Mouse (Mus musculus) bone marrow macrophage, adult 2 months (primary cell): ENCODE results near the gene Serinc2. TPM values are rescaled to one million over a fixed set of nuclear protein-coding genes. Genes with fewer than 3 reads are reported as not detected.

Source experiments
- H3K27ac ChIP-seq: 2 replicates; pipeline ENCODE4 v1.5.1; 2012; ENCODE audit warnings: low read depth, low read length; ENCODE audit not compliant: insufficient read depth
- H3K4me1 ChIP-seq: 2 replicates; pipeline ENCODE4 v1.6.1; 2012; ENCODE audit warnings: low read length; ENCODE audit not compliant: control insufficient read depth, insufficient read depth
- H3K4me3 ChIP-seq: 2 replicates; pipeline ENCODE4 v1.5.1; 2012; ENCODE audit warnings: mild to moderate bottlenecking, low read length, moderate library complexity; ENCODE audit not compliant: insufficient read depth
- CTCF ChIP-seq: IDR thresholded peaks from 2 replicates; pipeline ENCODE4 v1.5.1; 2012; ENCODE audit warnings: low read depth, mild to moderate bottlenecking, low read length, moderate library complexity
- POLR2A ChIP-seq: IDR thresholded peaks from 2 replicates; pipeline ENCODE4 v1.6.1; 2012; ENCODE audit warnings: mild to moderate bottlenecking, low read depth, low read length, borderline replicate concordance
- polyA plus RNA-seq: library from polyadenylated mRNA; stranded (reverse); fragments of >200 nt; gene quantifications from 2 replicates; pipeline ENCODE4 v1.2.4, GENCODE M21; 2012; ENCODE audit not compliant: missing spikeins, insufficient read depth, insufficient read length

The Serinc2 gene
- polyA plus RNA-seq, 1 experiment, result 1.3 TPM

GRCm38 (mm10) chr4:130268736-130269135, 10.3 kb downstream of the Serinc2 start:
- peaks cover 17% of the 10 kb centered on the region for H3K4me1 ChIP-seq
- no peak overlapping the region for H3K4me3 ChIP-seq
- TF ChIP-seq CTCF (no peak), POLR2A (no peak)
- H3K27ac ChIP-seq, result no peak overlapping the region

- H3K4me3 ChIP-seq, result no peak overlapping the region
- TF ChIP-seq CTCF, result no peak
- TF ChIP-seq POLR2A, result no peak
- peaks cover 16% of the 10 kb centered on the region for H3K4me1 ChIP-seq
- H3K27ac ChIP-seq, result no peak overlapping the region
Measured at GRCm38 (mm10) chr4:130267069-130267468, 11.9 kb downstream of the Serinc2 start.

DNA sequence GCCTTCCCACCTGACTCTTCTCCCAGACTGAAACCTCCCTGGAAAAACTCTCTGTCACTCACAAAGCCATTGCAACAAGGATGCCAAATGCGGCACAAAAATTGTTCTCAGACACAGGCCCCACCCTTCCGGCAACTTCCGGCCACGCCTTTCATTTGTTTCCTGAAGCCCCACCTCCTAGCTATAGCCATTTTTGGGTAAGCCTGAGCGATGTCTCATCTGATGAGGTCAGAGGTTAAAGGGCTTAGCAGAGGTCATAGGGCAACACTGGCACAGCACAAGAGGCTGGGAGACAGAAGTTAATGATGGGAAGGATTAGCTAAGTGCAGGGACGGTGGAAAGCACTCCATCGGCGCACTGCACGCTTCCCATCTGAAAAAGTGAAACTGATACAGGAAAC, 12.4 kb downstream of the Serinc2 start:
- H3K4me1 ChIP-seq, result peaks cover 16% of the 10 kb centered on the region
- TF ChIP-seq POLR2A (no peak), CTCF (no peak)
- H3K27ac ChIP-seq, result no peak overlapping the region
- no peak overlapping the region for H3K4me3 ChIP-seq

DNA sequence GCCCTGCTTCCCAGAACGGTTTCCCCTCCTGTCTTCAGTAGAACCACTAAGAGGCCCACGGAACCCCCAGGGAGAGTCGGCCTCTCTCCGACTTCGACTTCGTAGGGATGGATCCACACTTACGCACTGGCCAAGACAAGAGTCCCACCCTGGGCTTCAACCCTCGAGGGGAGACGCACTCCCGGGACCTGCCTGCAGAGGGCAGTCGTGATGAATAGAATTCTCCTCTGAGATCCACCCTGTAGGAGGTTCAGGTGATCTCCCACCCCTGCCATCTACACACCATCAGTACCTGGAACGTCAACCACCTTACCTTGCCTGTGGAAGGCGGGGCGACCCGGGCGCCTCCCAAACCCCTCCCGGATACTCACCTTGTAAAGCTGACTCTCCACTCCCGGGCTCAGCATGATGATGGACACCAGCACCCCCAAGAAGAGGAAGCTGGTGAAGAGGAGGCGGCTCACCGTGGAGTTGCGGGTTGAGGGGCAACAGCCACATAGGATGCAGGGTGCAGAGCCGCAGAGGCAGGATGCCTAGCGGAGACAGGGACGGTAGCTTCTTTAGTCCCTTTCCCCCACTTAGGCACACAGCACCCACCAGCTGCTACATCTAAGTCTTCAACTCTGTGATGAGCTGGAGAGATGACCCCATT, 14.2 kb downstream of the Serinc2 start:
- H3K4me1 ChIP-seq, result peaks cover 7% of the 10 kb centered on the region; the same call in 1 of the 2 replicates
- TF ChIP-seq CTCF, result peak; percentile 75; the same call in 1 of the 2 replicates
- TF ChIP-seq POLR2A, result 0 out of 2 replicates have a peak, but pooled peaks have one; percentile 2
- H3K4me3 ChIP-seq, result no peak overlapping the region
- H3K27ac ChIP-seq, result no peak overlapping the region

- Histone ChIP-seq H3K27ac (no peak overlapping the region), H3K4me3 (no peak overlapping the region), H3K4me1 (peaks cover 7% of the 10 kb centered on the region; the same call in 1 of the 2 replicates)
- no peak for TF ChIP-seq CTCF
Measured at GRCm38 (mm10) chr4:130264131-130264530, 14.9 kb downstream of the Serinc2 start.

GRCm38 (mm10) chr4:130260406-130260805, 18.6 kb downstream of the Serinc2 start:
- TF ChIP-seq POLR2A (no peak), CTCF (peak; percentile 55)
- H3K27ac ChIP-seq, result no peak overlapping the region
- no peak overlapping the region for H3K4me3 ChIP-seq
- H3K4me1 ChIP-seq, result no peaks in the 10 kb centered on the region

DNA sequence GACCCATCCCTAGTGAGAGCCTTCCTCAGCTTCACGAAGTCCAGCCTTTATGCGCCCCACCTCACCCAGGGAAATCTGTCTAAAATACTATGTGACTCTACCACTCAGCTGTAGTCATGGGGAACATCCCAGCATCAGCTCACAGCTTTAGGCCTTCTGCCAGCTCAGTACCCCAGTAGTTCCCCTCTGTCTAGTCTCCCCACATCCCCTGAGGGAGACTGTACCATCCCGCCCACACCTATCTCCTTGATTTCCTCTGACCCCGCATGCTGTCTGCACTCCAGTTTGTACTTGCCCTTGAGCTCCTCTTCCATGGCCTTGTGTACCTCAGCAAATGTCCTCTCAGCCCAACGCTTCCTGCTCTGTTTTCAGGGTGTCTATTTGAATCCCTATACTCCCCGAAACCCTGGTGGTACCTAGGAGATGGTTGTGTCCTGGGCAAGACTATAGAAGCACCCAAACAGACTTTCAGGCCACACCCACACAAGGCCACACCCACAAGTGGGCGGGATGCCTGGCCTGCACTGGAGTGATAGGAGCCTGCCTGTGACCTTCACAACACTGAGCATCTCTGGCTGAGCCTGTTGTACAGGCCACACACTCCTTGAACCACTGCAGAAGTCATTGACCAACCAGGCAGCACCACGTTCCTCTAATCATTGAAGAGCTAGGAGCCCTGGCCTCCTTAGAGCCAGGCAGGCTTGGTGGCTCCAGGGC, 26.4 kb downstream of the Serinc2 start:
- Histone ChIP-seq H3K4me1 (peaks cover 9% of the 10 kb centered on the region), H3K27ac (no peak overlapping the region), H3K4me3 (no peak overlapping the region)
- TF ChIP-seq POLR2A (no peak), CTCF (no peak)

DNA sequence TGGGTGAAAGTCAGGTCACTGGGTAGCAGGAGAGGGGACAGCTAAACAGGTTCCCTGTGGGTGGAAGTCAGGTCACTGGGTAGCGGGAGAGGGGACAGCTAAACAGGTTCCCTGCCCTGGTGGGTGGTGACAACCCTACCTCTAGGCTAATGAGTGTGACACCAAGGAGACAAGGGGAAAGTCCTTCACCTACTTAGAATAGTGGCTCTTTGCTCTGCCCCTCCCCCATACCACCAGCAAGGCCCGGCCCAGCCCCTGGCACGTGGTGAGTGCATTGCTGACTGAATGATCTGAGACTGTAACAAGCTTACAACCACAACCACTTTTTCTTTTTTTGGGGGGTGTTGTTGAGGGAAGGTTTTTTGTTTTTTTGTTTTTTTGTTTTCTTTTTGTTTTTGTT, 27.2 kb downstream of the Serinc2 start:
- TF ChIP-seq CTCF, result no peak
- no peak for TF ChIP-seq POLR2A
- H3K4me1 ChIP-seq, result peaks cover 9% of the 10 kb centered on the region
- no peak overlapping the region for H3K4me3 ChIP-seq
- H3K27ac ChIP-seq, result no peak overlapping the region

- H3K4me1 ChIP-seq, result peaks cover 9% of the 10 kb centered on the region
- TF ChIP-seq POLR2A (no peak), CTCF (no peak)
- H3K27ac ChIP-seq, result no peak overlapping the region
- H3K4me3 ChIP-seq, result no peak overlapping the region
Measured at GRCm38 (mm10) chr4:130251172-130251705, 27.8 kb downstream of the Serinc2 start.

DNA sequence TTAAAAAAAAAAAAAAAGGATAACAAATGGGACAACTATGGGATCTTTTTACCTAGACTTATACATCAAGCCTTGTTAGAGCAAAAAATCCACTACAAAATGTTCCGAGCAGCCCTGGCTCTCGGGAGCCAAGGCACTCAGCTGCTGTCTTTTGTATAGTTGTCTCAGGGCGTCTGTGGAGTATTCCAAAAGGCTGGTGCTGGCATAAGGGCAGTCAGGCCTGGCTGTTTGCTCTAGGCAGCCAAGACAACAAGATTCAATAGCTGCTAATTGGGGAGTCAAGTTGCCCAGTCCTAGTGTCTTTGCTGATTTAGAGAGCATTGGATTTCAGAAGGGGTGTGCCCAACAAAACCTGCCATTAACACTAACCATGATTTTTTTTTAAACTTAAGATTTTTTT, 30.4 kb downstream of the Serinc2 start:
- Histone ChIP-seq H3K27ac (no peak overlapping the region), H3K4me1 (peaks cover 9% of the 10 kb centered on the region), H3K4me3 (no peak overlapping the region)
- TF ChIP-seq POLR2A (no peak), CTCF (no peak)
